Mouse (Mus musculus) heart, postnatal 0 days (tissue): ENCODE results near the gene Rtn4rl1. TPM values are rescaled to one million over a fixed set of nuclear protein-coding genes. Genes with fewer than 3 reads are reported as not detected.
"Not testable (repeated sequence)": the region's sequence is repeated elsewhere in the genome, so short reads cannot be mapped to it uniquely, and the experiment has no call there.

Source experiments
- ATAC-seq: fragments of 200-750 bp; cut with Nextera tagmentation; 2 replicates; pipeline ENCODE4 v1.8.0; 2017; ENCODE audit warnings: low read depth, moderate number of reproducible peaks, moderate library complexity; ENCODE audit not compliant: insufficient read depth
- DNase-seq: peaks from one replicate; pipeline ENCODE4 v3.0.0-alpha.2; 2016; ENCODE audit warnings: low spot score
- H3K27ac ChIP-seq: fragments of 300-500 bp; sonication (generic); 2 replicates; pipeline ENCODE4 v1.5.1; 2014; ENCODE audit warnings: low read depth, mild to moderate bottlenecking
- H3K27me3 ChIP-seq: fragments of 300-500 bp; sonication (generic); 2 replicates; pipeline ENCODE4 v1.6.1; 2014; ENCODE audit warnings: low read length, mixed read lengths; ENCODE audit not compliant: control insufficient read depth, insufficient read depth
- H3K36me3 ChIP-seq: fragments of 300-500 bp; sonication (generic); replicated peaks from 2 replicates; pipeline ENCODE4 v1.6.1; 2014; ENCODE audit warnings: low read length, mixed read lengths; ENCODE audit not compliant: control insufficient read depth, insufficient read depth
- H3K4me1 ChIP-seq: fragments of 300-500 bp; sonication (generic); 2 replicates; pipeline ENCODE4 v1.6.1; 2014; ENCODE audit warnings: antibody characterized with exemption; ENCODE audit not compliant: control insufficient read depth, insufficient read depth
- H3K4me2 ChIP-seq: fragments of 300-500 bp; sonication (generic); 2 replicates; pipeline ENCODE4 v1.6.1; 2014; ENCODE audit warnings: low read depth, mild to moderate bottlenecking, low read length, moderate library complexity
- H3K4me3 ChIP-seq: fragments of 300-500 bp; sonication (generic); 2 replicates; pipeline ENCODE4 v1.5.1; 2014; ENCODE audit warnings: low read depth, low read length
- H3K9ac ChIP-seq: fragments of 300-500 bp; sonication (generic); replicated peaks from 2 replicates; pipeline ENCODE4 v1.6.1; 2014; ENCODE audit warnings: low read depth, low read length, mixed read lengths
- H3K9me3 ChIP-seq: fragments of 300-500 bp; sonication (generic); replicated peaks from 2 replicates; pipeline ENCODE4 v1.6.1; 2016; ENCODE audit warnings: low read length; ENCODE audit not compliant: control insufficient read depth
- CTCF ChIP-seq: IDR thresholded peaks from 2 replicates; pipeline ENCODE4 v1.5.1; 2016; ENCODE audit warnings: antibody characterized with exemption, control low read depth, low read depth
- EP300 ChIP-seq: IDR thresholded peaks from 2 replicates; pipeline ENCODE4 v1.6.1; 2016; ENCODE audit warnings: antibody characterized with exemption, low read depth
- WGBS: fragments of 180-500 bp; shearing (Covaris S2); extraction: QIAGEN DNeasy Blood & Tissue Kit; methylation state at CpG from one replicate; pipeline ENCODE4 v1.1.7; 2014; 5-methylcytosine and 5-hydroxymethylcytosine counted together
- polyA plus RNA-seq: library from polyadenylated mRNA; unstranded; fragments of >200 nt; fragmentation: Nextera tagmentation; extraction: Ambion mirVana; gene quantifications from 2 replicates; pipeline ENCODE4 v1.2.1, GENCODE M21; 2015
- total RNA-seq: library from RNA; depleted of rRNA; stranded (reverse); fragments of >200 nt; gene quantifications from 2 replicates; pipeline ENCODE4 v1.2.3, GENCODE M21; 2014; ENCODE audit warnings: low replicate concordance

Rtn4rl1 gene
- total and polyA plus RNA-seq, 2 experiments from 2014 or later: 12.2 to 19.7 TPM

GRCm38 (mm10) chr11:75280435-75281001 lies 86.9 kb downstream of the Rtn4rl1 start:
- no peak for DNase-seq
- Histone ChIP-seq H3K27me3 (no peaks in the 10 kb centered on the region), H3K9ac (no peak overlapping the region), H3K4me1 (peaks cover 29% of the 10 kb centered on the region), H3K9me3 (no peaks in the 10 kb centered on the region), H3K4me2 (no peak overlapping the region), H3K36me3 (no peaks in the 10 kb centered on the region), H3K4me3 (no peak overlapping the region), H3K27ac (peak overlapping the region; percentile 36; the same call in 1 of the 2 replicates)
- ATAC-seq: no peak
- no peak for TF ChIP-seq CTCF
- no peak for TF ChIP-seq EP300
- 73% methylated on average over 5 of the region's 5 CpGs for WGBS

GRCm38 (mm10) chr11:75281380-75282256 lies 88.0 kb downstream of the Rtn4rl1 start:
- Histone ChIP-seq H3K27ac (no peak overlapping the region), H3K27me3 (no peaks in the 10 kb centered on the region), H3K4me1 (peaks cover 25% of the 10 kb centered on the region), H3K36me3 (no peaks in the 10 kb centered on the region), H3K9me3 (no peaks in the 10 kb centered on the region), H3K9ac (no peak overlapping the region), H3K4me3 (no peak overlapping the region), H3K4me2 (no peak overlapping the region)
- no peak for TF ChIP-seq CTCF
- no peak for TF ChIP-seq EP300
- DNase-seq (no peak), ATAC-seq (no peak)
- 33% methylated on average over 29 of the region's 29 CpGs for WGBS

- H3K9ac ChIP-seq: no peak overlapping the region
- no peaks in the 10 kb centered on the region for H3K9me3 ChIP-seq
- ATAC-seq (no peak; the same call in 1 of the 2 replicates), DNase-seq (no peak)
- no peaks in the 10 kb centered on the region for H3K36me3 ChIP-seq
- H3K27ac ChIP-seq: peak overlapping the region; percentile 18; the same call in 1 of the 2 replicates
- 17% methylated on average over 13 of the region's 13 CpGs for WGBS
- no peaks in the 10 kb centered on the region for H3K27me3 ChIP-seq
- no peak overlapping the region for H3K4me3 ChIP-seq
- H3K4me2 ChIP-seq: peak overlapping the region; percentile 35
- H3K4me1 ChIP-seq: peaks cover 28% of the 10 kb centered on the region
- TF ChIP-seq CTCF (no peak), EP300 (no peak)
Observed at GRCm38 (mm10) chr11:75282496-75283120, 89.0 kb downstream of the Rtn4rl1 start.

GRCm38 (mm10) chr11:75283784-75284183 lies 90.2 kb downstream of the Rtn4rl1 start:
- not testable (repeated sequence) for DNase-seq, H3K9me3 ChIP-seq, H3K4me2 ChIP-seq, H3K36me3 ChIP-seq, H3K4me3 ChIP-seq, H3K27ac ChIP-seq, H3K27me3 ChIP-seq, H3K9ac ChIP-seq, ATAC-seq
- peaks cover 38% of the 10 kb centered on the region for H3K4me1 ChIP-seq
- 76% methylated on average over 3 of the region's 3 CpGs for WGBS

- DNase-seq (no peak), ATAC-seq (peak; percentile 37)
- WGBS: 28% methylated on average over 4 of the region's 4 CpGs
- Histone ChIP-seq H3K27me3 (no peaks in the 10 kb centered on the region), H3K9me3 (no peaks in the 10 kb centered on the region), H3K4me3 (no peak overlapping the region), H3K36me3 (no peaks in the 10 kb centered on the region), H3K4me2 (no peak overlapping the region), H3K9ac (0 out of 2 replicates have a peak overlapping the region, but pooled peaks have one; percentile 11), H3K27ac (peak overlapping the region; percentile 64), H3K4me1 (0 out of 2 replicates have a peak, but pooled peaks cover 23% of the 10 kb centered on the region)
- TF ChIP-seq EP300: no peak
- TF ChIP-seq CTCF: no peak; the same call in 1 of the 2 replicates
Observed at GRCm38 (mm10) chr11:75285893-75286467, 92.4 kb downstream of the Rtn4rl1 start.
